Mouse (Mus musculus) brown adipose tissue, adult 24 weeks (tissue): ENCODE results near the gene Fgd6. TPM values are rescaled to one million over a fixed set of nuclear protein-coding genes. Genes with fewer than 3 reads are reported as not detected.

ENCODE experiments used
- H3K27ac ChIP-seq: fragments of 200-500 bp; replicated peaks from 2 replicates; pipeline ENCODE4 v1.5.1; 2012; ENCODE audit warnings: low read depth, mild to moderate bottlenecking, low read length
- H3K4me1 ChIP-seq: fragments of 200-500 bp; 2 replicates; pipeline ENCODE4 v1.6.1; 2012; ENCODE audit warnings: low read length, mixed read lengths; ENCODE audit not compliant: control insufficient read depth, insufficient read depth, insufficient read length
- H3K4me3 ChIP-seq: fragments of 200-500 bp; 2 replicates; pipeline ENCODE4 v1.5.1; 2012; ENCODE audit warnings: low read depth, mild to moderate bottlenecking, low read length, moderate library complexity; ENCODE audit not compliant: insufficient read depth
- polyA plus RNA-seq: library from polyadenylated mRNA; stranded (reverse); fragments of >200 nt; gene quantifications from 2 replicates; pipeline ENCODE4 v1.2.4, GENCODE M21; 2012; ENCODE audit not compliant: missing spikeins, insufficient read depth, insufficient read length

The Fgd6 gene
- polyA plus RNA-seq, 1 experiment: 1.5 TPM

- no peak overlapping the region for H3K27ac ChIP-seq
- H3K4me3 ChIP-seq: no peak overlapping the region
- H3K4me1 ChIP-seq: no peaks in the 10 kb centered on the region
Observed at GRCm38 (mm10) chr10:94123581-94123980, 87.8 kb downstream of the Fgd6 start.

- no peaks in the 10 kb centered on the region for H3K4me1 ChIP-seq
- no peak overlapping the region for H3K4me3 ChIP-seq
- H3K27ac ChIP-seq: no peak overlapping the region
Observed at GRCm38 (mm10) chr10:94124376-94124775, 88.6 kb downstream of the Fgd6 start.

DNA sequence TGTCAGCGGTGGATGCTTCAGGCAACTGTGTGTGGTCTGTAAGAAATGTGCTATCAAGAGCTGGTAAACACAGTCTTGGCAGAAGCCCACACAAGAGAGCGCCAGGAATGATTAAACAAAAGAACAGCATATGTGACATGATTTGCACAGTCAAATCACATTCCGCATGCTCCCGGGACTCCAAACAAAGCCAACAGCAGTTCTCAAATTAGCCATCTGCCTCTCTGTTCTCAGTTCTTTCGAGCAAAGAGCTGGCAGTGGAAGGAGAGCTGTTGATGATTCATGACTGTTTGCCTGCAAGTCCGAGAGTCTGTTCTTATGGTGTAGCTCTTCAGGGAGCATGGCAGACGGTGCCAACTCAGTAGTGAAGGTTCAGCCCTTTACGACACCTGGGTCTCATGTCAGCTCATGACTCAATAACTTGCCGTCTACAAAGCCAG lies 93.9 kb downstream of the Fgd6 start:
- no peak overlapping the region for H3K4me3 ChIP-seq
- no peaks in the 10 kb centered on the region for H3K4me1 ChIP-seq
- no peak overlapping the region for H3K27ac ChIP-seq

DNA sequence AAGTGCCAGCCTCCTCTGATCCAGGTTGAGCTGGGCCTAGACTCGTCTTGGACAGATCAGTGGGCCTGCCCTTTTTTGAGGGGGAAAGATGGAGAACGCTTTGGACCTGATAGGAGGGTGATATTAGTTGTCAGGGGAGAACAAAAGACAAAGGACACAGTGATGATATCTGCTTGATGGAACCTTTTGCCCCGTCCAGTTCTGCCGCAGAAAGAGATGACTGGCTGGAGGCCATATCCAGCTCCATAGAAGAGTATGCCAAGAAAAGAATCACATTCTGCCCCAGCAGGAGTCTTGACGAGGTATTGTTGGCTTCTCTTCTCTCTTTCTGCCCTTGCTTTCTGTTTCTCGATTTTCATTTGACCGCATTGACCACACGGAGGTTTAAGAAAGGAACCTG lies 97.3 kb downstream of the Fgd6 start:
- Histone ChIP-seq H3K4me1 (no peaks in the 10 kb centered on the region), H3K27ac (no peak overlapping the region), H3K4me3 (no peak overlapping the region)

- no peak overlapping the region for H3K4me3 ChIP-seq
- H3K27ac ChIP-seq: no peak overlapping the region
- H3K4me1 ChIP-seq: no peaks in the 10 kb centered on the region
Observed at GRCm38 (mm10) chr10:94133674-94134073, 97.9 kb downstream of the Fgd6 start.

DNA sequence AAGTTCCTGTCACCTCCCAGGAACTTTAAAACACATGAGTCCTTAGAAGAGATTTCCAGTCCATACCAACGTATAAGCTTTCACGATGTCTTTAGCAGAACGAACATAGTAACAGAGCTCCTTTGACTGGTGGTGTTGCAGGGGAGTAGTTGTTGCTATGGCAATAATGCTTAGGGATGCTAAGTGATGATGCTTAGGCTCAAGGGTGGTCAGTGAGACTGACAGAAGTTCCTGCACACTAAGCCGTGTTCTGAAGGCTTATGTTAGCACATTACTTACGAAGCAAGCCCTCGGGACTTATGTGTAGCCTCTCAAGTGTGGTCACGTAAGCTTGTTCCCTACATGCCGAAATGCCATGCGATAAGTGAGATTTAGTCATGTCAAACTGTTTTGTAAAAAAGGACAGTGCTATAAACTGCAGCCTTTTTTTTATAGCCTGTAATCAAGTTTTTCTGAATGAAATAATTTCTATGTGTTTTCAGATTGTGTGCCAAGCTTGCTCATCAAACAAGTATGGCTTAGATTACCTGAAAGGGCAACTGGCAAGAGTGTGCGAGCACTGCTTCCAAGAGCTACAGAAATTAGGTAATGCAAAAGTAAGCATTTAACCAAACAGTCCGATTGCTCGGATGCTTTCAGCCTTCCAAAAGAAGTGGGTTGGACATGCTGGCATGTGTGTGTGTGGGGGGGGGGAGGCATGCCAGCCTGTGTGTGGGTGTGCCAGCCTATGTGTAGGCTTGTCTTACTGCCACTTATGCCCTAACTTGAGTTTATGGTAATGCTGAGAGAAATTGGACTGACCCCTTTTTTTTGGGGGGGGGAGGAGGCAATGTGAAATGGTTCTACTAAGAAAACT lies 99.0 kb downstream of the Fgd6 start:
- Histone ChIP-seq H3K27ac (no peak overlapping the region), H3K4me3 (no peak overlapping the region), H3K4me1 (no peaks in the 10 kb centered on the region)

DNA sequence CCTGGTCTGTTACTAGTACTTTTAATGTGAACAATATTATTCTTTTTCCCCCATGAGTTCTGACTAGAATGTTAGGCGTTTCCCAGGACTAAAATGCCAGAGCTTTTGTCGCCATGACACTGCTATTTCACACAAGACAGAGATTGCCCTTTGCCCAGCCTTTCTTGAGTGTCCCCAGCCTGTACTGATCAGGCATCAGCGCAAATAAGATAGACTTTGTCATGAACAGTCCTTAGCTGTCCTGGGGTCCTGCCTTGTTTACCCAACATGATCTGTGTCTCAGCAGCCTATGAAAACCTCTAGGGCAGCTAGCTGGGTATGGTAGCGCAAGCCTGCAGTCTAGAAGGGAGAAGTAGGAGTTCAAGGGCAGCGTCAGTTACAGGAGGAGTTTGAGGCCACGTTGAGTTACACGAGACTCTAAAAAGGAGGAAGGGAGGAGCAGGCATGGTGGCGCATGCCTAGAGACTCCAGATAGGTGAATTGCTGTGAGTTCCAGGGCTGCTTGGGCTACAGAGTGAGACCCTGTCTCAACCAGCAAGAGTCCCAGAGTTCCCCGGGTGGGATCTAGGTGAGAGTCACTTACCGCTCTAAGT lies 103.2 kb downstream of the Fgd6 start:
- no peak overlapping the region for H3K27ac ChIP-seq
- no peaks in the 10 kb centered on the region; the same call in 1 of the 2 replicates for H3K4me1 ChIP-seq
- H3K4me3 ChIP-seq: no peak overlapping the region

- H3K4me3 ChIP-seq: no peak overlapping the region
- H3K27ac ChIP-seq: no peak overlapping the region
Observed at GRCm38 (mm10) chr10:94140227-94140931, 104.6 kb downstream of the Fgd6 start.

GRCm38 (mm10) chr10:94142427-94142826 lies 106.6 kb downstream of the Fgd6 start:
- Histone ChIP-seq H3K27ac (peak overlapping the region; percentile 80), H3K4me1 (no peaks in the 10 kb centered on the region; the same call in 1 of the 2 replicates), H3K4me3 (no peak overlapping the region)

More at GRCm38 (mm10) chr10:94140227-94140931, 104.6 kb downstream of the Fgd6 start:
- H3K4me1 ChIP-seq: no peaks in the 10 kb centered on the region; the same call in 1 of the 2 replicates

- H3K4me3 ChIP-seq: no peak overlapping the region
- no peak overlapping the region for H3K27ac ChIP-seq
Observed at GRCm38 (mm10) chr10:94144581-94144980, 108.8 kb downstream of the Fgd6 start.

GRCm38 (mm10) chr10:94147391-94147755 lies 111.6 kb downstream of the Fgd6 start:
- H3K4me1 ChIP-seq: 0 out of 2 replicates have a peak, but pooled peaks cover 2% of the 10 kb centered on the region
- peak overlapping the region; percentile 95 for H3K27ac ChIP-seq

More at GRCm38 (mm10) chr10:94144581-94144980, 108.8 kb downstream of the Fgd6 start:
- no peaks in the 10 kb centered on the region; the same call in 1 of the 2 replicates for H3K4me1 ChIP-seq

DNA sequence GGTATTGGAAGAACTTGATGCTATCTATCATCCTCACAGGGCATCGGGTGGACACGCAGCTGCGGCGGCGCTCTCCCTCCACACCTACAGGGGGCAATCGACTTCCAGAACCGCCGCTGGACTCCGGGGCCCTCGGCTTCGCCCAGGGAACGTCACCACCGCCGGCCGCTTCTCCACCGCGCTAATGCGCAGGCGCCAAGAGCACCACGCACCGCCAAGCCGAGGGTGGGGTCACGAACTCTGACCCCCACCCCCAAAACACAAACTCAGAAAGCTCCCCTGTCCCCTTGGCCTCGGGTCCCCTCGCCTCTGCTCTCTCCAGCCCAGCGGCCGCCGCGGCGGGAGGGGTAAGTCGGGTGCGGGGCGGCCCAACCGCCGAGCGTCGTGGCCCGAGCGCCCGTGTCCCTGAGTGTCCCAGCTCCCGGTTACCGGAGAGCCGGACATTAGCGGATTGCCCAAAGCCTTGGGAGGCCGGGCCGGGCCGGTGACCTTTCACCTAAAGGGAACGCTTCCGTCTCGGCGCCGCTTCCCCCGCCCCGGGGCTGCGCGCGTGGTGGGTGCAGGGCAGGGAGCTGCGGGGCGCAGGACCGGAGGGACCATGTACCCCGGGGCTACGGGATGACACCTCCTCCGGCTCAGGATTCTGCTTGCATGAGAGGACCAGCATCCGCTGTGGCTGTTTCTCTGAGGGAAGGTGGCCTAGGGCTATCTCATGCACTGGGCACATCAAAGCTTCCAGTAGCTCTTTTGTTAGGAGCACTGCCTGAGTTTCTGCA lies 112.1 kb downstream of the Fgd6 start, which contains the start of gene Nr2c1:
TSS of gene Nr2c1 (plus strand) at position 268 of the 776 bp plus-strand sequence.
- 0 out of 2 replicates have a peak, but pooled peaks cover 2% of the 10 kb centered on the region for H3K4me1 ChIP-seq
- H3K4me3 ChIP-seq: peak within 1 kb of the TSS; percentile 88

More at GRCm38 (mm10) chr10:94147391-94147755, 111.6 kb downstream of the Fgd6 start:
- H3K4me3 ChIP-seq: peak overlapping the region; percentile 88

DNA sequence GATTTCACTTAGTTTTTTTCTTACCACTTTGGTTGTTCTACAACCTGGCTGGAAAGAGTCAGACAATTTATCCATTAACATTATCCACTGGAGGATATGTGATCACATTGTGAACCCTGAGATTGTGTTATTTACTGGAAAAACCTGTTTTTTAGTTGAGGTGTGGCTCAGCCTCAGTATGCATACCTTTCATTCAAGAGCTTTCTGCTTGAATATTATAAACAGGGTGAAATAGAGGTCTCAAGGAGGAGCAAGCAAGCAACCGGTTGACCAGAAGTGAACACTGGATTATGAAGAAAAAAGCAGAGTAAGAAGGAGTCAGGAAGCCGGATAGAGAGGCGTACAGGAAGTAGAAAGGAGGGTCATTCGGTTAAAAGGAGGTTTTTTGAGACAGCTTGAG lies 115.7 kb downstream of the Fgd6 start:
- H3K4me1 ChIP-seq: 0 out of 2 replicates have a peak, but pooled peaks cover 2% of the 10 kb centered on the region
- H3K27ac ChIP-seq: no peak overlapping the region
- no peak overlapping the region for H3K4me3 ChIP-seq

More for the DNA sequence above, 112.1 kb downstream of the Fgd6 start, which contains the start of gene Nr2c1:
- H3K27ac ChIP-seq: peak within 1 kb of the TSS; percentile 95

GRCm38 (mm10) chr10:94153841-94154240 lies 118.0 kb downstream of the Fgd6 start:
- H3K4me3 ChIP-seq: no peak overlapping the region
- 0 out of 2 replicates have a peak, but pooled peaks cover 2% of the 10 kb centered on the region for H3K4me1 ChIP-seq
- no peak overlapping the region for H3K27ac ChIP-seq
